Mouse (Mus musculus) small intestine, adult 2 months (tissue): ENCODE results near the gene Lpp.

Experiments used
- CTCF ChIP-seq: fragments of 200-500 bp; IDR thresholded peaks from 2 replicates; pipeline ENCODE4 v1.5.1; 2012; ENCODE audit warnings: low read depth, mild to moderate bottlenecking, control low read depth, inconsistent platforms, low read length, moderate library complexity, mixed read lengths; ENCODE audit not compliant: insufficient replicate concordance, insufficient read length; ENCODE audit errors: extremely low read depth
- POLR2A ChIP-seq: fragments of 200-500 bp; IDR thresholded peaks from 2 replicates; pipeline ENCODE4 v1.6.1; 2012; ENCODE audit warnings: low read depth, mild to moderate bottlenecking, control low read depth, inconsistent platforms, low read length, moderate library complexity

DNA sequence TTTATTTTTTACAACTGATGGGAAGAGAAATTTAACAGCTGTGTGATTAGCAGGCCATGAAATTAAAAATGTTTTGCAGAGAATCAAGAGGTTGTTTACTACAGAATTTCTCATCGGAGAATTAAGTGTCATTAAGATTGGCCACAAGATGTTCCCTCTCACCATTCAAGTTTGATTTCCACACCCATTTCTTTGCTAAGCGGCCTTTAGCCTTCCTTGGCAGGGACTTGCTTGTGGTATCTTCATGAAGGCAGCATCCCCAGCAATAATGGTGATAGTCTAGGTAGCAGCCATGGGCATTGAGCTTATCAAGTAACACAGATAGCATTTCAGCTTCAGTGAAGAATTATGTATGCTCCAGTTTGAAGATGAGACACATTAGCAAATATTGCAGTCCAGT is 183.7 kb downstream of the Lpp start:
- no peak for TF ChIP-seq CTCF
- no peak for TF ChIP-seq POLR2A
